Mouse (Mus musculus): Measurements from ENCODE around the gene Pim2. TPM values are rescaled to one million over a fixed set of nuclear protein-coding genes. Genes with fewer than 3 reads are reported as not detected.

The Pim2 gene
- polyA plus RNA-seq (2012; rRNA removed) = 18.2 and 21.4 TPM in 2 replicates

- no peak for DNase-seq (ENCODE audit: low read depth)
These were observed at the start of gene Pim2 for GRCm38 (mm10) chrX:7878007-7878419. TSS of gene Pim2 (plus strand) at chrX:7878262.

GRCm38 (mm10) chrX:7837146-7837545 is 40.9 kb upstream of the Pim2 start:
- DNase-seq (ENCODE audit: low read depth) = no peak

- no peak for DNase-seq (ENCODE audit: low read depth)
These were observed 37.3 kb upstream of the Pim2 start for GRCm38 (mm10) chrX:7840842-7841162.

GRCm38 (mm10) chrX:7841163-7842162 is 36.6 kb upstream of the Pim2 start, which contains the start of gene Otud5:
TSS of gene Otud5 (plus strand) at chrX:7841364.
- peak; percentile 82 for DNase-seq (ENCODE audit: low read depth)

GRCm38 (mm10) chrX:7842318-7842717 is 35.7 kb upstream of the Pim2 start:
- DNase-seq (ENCODE audit: low read depth) = no peak

GRCm38 (mm10) chrX:7847845-7848244 is 30.2 kb upstream of the Pim2 start:
- DNase-seq (ENCODE audit: low read depth) = no peak

GRCm38 (mm10) chrX:7854578-7854977 is 23.5 kb upstream of the Pim2 start:
- no peak for DNase-seq (ENCODE audit: low read depth)

GRCm38 (mm10) chrX:7859191-7859753 is 18.8 kb upstream of the Pim2 start:
- DNase-seq (ENCODE audit: low read depth) = no peak

GRCm38 (mm10) chrX:7863181-7863580 is 14.9 kb upstream of the Pim2 start:
- DNase-seq (ENCODE audit: low read depth) = no peak

GRCm38 (mm10) chrX:7864551-7864950 is 13.5 kb upstream of the Pim2 start:
- DNase-seq (ENCODE audit: low read depth) = no peak

GRCm38 (mm10) chrX:7865343-7865742 is 12.7 kb upstream of the Pim2 start:
- no peak for DNase-seq (ENCODE audit: low read depth)

- no peak for DNase-seq (ENCODE audit: low read depth)
These were observed 12.3 kb upstream of the Pim2 start for GRCm38 (mm10) chrX:7865786-7866185.

GRCm38 (mm10) chrX:7867141-7867540 is 10.9 kb upstream of the Pim2 start:
- DNase-seq (ENCODE audit: low read depth) = no peak

- DNase-seq (ENCODE audit: low read depth) = no peak
These were observed 9.6 kb upstream of the Pim2 start for GRCm38 (mm10) chrX:7868506-7868905.

- DNase-seq (ENCODE audit: low read depth) = no peak
These were observed 8.2 kb upstream of the Pim2 start for GRCm38 (mm10) chrX:7869826-7870225.

GRCm38 (mm10) chrX:7878495-7878894 is 433 bp downstream of the Pim2 start:
- no peak for DNase-seq (ENCODE audit: low read depth)

- DNase-seq (ENCODE audit: low read depth) = no peak
These were observed 1.8 kb downstream of the Pim2 start for GRCm38 (mm10) chrX:7879819-7880218.

GRCm38 (mm10) chrX:7883841-7884567 is 5.9 kb downstream of the Pim2 start, which contains the start of gene Slc35a2:
TSS of gene Slc35a2 (plus strand) at chrX:7884028.
- peak; percentile 65 for DNase-seq (ENCODE audit: low read depth)

GRCm38 (mm10) chrX:7898211-7898610 is 20.1 kb downstream of the Pim2 start:
- no peak for DNase-seq (ENCODE audit: low read depth)

- DNase-seq (ENCODE audit: low read depth) = peak; percentile 45
These were observed 21.1 kb downstream of the Pim2 start, which contains the start of the genes Pqbp1 and Timm17b for GRCm38 (mm10) chrX:7898880-7899874. TSS of gene Pqbp1 (minus strand) at chrX:7899269. TSS of gene Timm17b (plus strand) at chrX:7899357.

- DNase-seq (ENCODE audit: low read depth) = no peak
These were observed 26.4 kb downstream of the Pim2 start for GRCm38 (mm10) chrX:7904441-7904840.
